14 mouse cellular contexts compared by ENCODE assay signal in the genomic region with DNA sequence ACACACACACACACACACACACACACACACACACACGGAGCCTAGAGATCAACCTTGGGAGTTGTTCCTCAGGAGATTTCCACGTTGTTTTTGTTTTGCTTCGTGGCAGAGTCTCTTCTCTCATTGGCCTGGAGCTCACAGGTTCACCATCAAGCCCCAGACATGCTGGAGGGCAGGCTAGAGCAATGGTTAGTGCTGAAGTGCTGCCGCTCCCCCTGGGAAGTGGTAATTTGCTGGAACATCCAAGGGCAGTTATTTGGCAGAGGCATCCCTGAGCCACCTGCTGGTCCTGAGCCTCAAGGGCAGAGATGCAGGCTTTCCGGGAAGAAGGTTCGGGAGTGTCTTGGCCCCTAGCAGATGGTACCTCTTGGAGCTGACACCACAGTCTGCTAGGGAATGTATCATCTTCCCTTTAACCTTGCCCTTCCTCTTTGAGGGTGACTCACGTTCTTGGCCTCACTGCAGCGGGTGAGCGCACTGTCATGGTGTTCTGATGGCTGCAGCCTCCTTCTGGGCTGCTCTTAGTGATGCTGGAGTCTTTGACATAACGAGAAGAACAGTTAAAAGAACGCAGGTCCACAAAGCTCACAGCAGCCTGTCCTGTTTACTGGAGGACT. TPM values are rescaled to one million over a fixed set of nuclear protein-coding genes. Genes with fewer than 3 reads are reported as not detected.
DNase-seq lines count a peak whose midpoint lies in the region; ATAC-seq lines count a peak whose summit lies in the region.
"Had no signal": no experiment of that assay in that cellular context is flagged by ENCODE, and none has a peak within 500 bp of the region (broad histone marks: within the 10 kb centered on the region; RNA-seq: fewer than 3 reads in every experiment).

No protein-coding gene starts in this region.

- no peak overlapping the region for H3K9ac ChIP-seq in forebrain, embryonic 12.5 days
- no peak overlapping the region for H3K9ac ChIP-seq in forebrain, embryonic 11.5 days (ENCODE audit: low read length)
- no peak overlapping the region for H3K9ac ChIP-seq in neural tube, embryonic 14.5 days (replicated peaks; ENCODE audit: low read depth, low read length)
- H3K9ac ChIP-seq: kidney, embryonic 15.5 days; neural tube, embryonic 12.5 days had no signal

- no peaks in the 10 kb centered on the region for H3K9me3 ChIP-seq in forebrain, embryonic 12.5 days
- H3K9me3 ChIP-seq in forebrain, embryonic 11.5 days (ENCODE audit: control insufficient read depth, low read length) = no peaks in the 10 kb centered on the region
- no peaks in the 10 kb centered on the region for H3K9me3 ChIP-seq in neural tube, embryonic 14.5 days (ENCODE audit: control insufficient read depth, low read length)
- H3K9me3 ChIP-seq: heart, embryonic 10.5 days; kidney, embryonic 15.5 days; neural tube, embryonic 12.5 days had no signal

- ATAC-seq in forebrain, embryonic 12.5 days (ENCODE audit: low FRiP score) = no peak
- no peak for ATAC-seq in forebrain, embryonic 11.5 days (replicated peaks; ENCODE audit: low FRiP score)
- no peak for ATAC-seq in neural tube, embryonic 14.5 days (ENCODE audit: low read depth)
- ATAC-seq: CD4-positive, CD25-positive, alpha-beta regulatory T cell, adult 4 months had no signal

- H3K4me1 ChIP-seq in forebrain, embryonic 12.5 days = peaks cover 27% of the 10 kb centered on the region
- H3K4me1 ChIP-seq in forebrain, embryonic 11.5 days (replicated peaks; ENCODE audit: control insufficient read depth, insufficient read depth, low read length) = peaks cover 15% of the 10 kb centered on the region
- peaks cover 16% of the 10 kb centered on the region for H3K4me1 ChIP-seq in neural tube, embryonic 14.5 days (ENCODE audit: control insufficient read depth, insufficient read depth, low read length)

- no peaks in the 10 kb centered on the region for H3K36me3 ChIP-seq in forebrain, embryonic 12.5 days (replicated peaks)
- H3K36me3 ChIP-seq in forebrain, embryonic 11.5 days (ENCODE audit: control insufficient read depth, insufficient read depth, low read length) = no peaks in the 10 kb centered on the region
- no peaks in the 10 kb centered on the region for H3K36me3 ChIP-seq in neural tube, embryonic 14.5 days (ENCODE audit: control insufficient read depth, insufficient read depth, low read length)
- H3K36me3 ChIP-seq: heart, embryonic 10.5 days; kidney, embryonic 15.5 days; neural tube, embryonic 12.5 days had no signal

- no peak overlapping the region for H3K4me2 ChIP-seq in forebrain, embryonic 12.5 days
- no peak overlapping the region for H3K4me2 ChIP-seq in forebrain, embryonic 11.5 days (ENCODE audit: low read depth, low read length, severe bottlenecking)
- no peak overlapping the region for H3K4me2 ChIP-seq in neural tube, embryonic 14.5 days (ENCODE audit: low read depth, low read length)
- H3K4me2 ChIP-seq: kidney, embryonic 15.5 days; neural tube, embryonic 12.5 days had no signal

- intact Hi-C loops in left cerebral cortex, postnatal 4 days (cut with DNase I) = no loop called here

- no peak for DNase-seq in forebrain, embryonic 11.5 days (ENCODE audit: low spot score)
- DNase-seq in left cerebral cortex, postnatal 4 days = peak; percentile 54
- DNase-seq in left cerebral cortex, adult 8-10 months (ENCODE audit: low spot score in 2 of 2) = no peak
- DNase-seq in adrenal gland, postnatal 14 days = peak; percentile 70
- DNase-seq in right cerebral cortex, adult 18-20 months = no peak
- no peak for DNase-seq in lung, postnatal 25 days (ENCODE audit: low spot score)
- DNase-seq: thymus, adult 2 months had no signal

- peak overlapping the region; percentile 77 for H3K27ac ChIP-seq in forebrain, embryonic 12.5 days
- no peak overlapping the region for H3K27ac ChIP-seq in forebrain, embryonic 11.5 days (ENCODE audit: low read depth, low read length)
- peak overlapping the region; percentile 71 for H3K27ac ChIP-seq in neural tube, embryonic 14.5 days (ENCODE audit: low read depth, low read length)
- H3K27ac ChIP-seq: kidney, embryonic 15.5 days; macrophage; neural tube, embryonic 12.5 days had no signal

- no peaks in the 10 kb centered on the region for H3K27me3 ChIP-seq in forebrain, embryonic 12.5 days
- H3K27me3 ChIP-seq in forebrain, embryonic 11.5 days (ENCODE audit: control insufficient read depth, insufficient read depth, low read length) = no peaks in the 10 kb centered on the region
- no peaks in the 10 kb centered on the region for H3K27me3 ChIP-seq in neural tube, embryonic 14.5 days (ENCODE audit: control insufficient read depth, insufficient read depth, low read length)
- H3K27me3 ChIP-seq: neural tube, embryonic 12.5 days had no signal

- no peak overlapping the region for H3K4me3 ChIP-seq in forebrain, embryonic 12.5 days (replicated peaks)
- H3K4me3 ChIP-seq in forebrain, embryonic 11.5 days (ENCODE audit: low read depth, low read length) = no peak overlapping the region
- no peak overlapping the region for H3K4me3 ChIP-seq in neural tube, embryonic 14.5 days (ENCODE audit: low read depth, low read length)
- H3K4me3 ChIP-seq: heart, embryonic 10.5 days; kidney, embryonic 15.5 days; neural tube, embryonic 12.5 days had no signal

- 84% methylated on average over 11 of the region's 11 CpGs for WGBS in forebrain, embryonic 12.5 days
- 83% methylated on average over 11 of the region's 11 CpGs for whole genome bisulfite sequencing in forebrain, embryonic 11.5 days
- 71% methylated on average over 11 of the region's 11 CpGs for WGBS in neural tube, embryonic 14.5 days

RNA-seq across cellular contexts. Expression of gene Ncor2, which starts 25.3 kb away (rescaled TPM):
- polyA plus RNA-seq in forebrain, embryonic 12.5 days (2016; fragmentation: Nextera tagmentation; extraction: Ambion mirVana) = 26.0 and 27.0 TPM in 2 replicates
- 27.3 and 29.5 TPM in 2 replicates for polyA plus RNA-seq in forebrain, embryonic 11.5 days (2014; fragmentation: Nextera tagmentation; extraction: Ambion mirVana)
- 100 to 1,000 TPM; 110 to 115 TPM for total RNA-seq in left cerebral cortex, postnatal 4 days (2021)
- total RNA-seq in left cerebral cortex, adult 8-10 months (2022) = 100 to 1,000 TPM; 171 to 184 (median 179) TPM
- total RNA-seq in adrenal gland, postnatal 14 days (2021) = 165 and 192 TPM in 2 replicates
- polyA plus RNA-seq in neural tube, embryonic 14.5 days (2014; fragmentation: Nextera tagmentation; extraction: Ambion mirVana) = 29.1 and 32.8 TPM in 2 replicates

Comparison
In these comparisons a context has a peak if more than half of its experiments do, and no peak if none do; other contexts are left out.
1. DNase-seq: peak in left cerebral cortex, postnatal 4 days (single experiment) and adrenal gland, postnatal 14 days (single experiment); none in forebrain, embryonic 11.5 days (single experiment), left cerebral cortex, adult 8-10 months (0 of 2), right cerebral cortex, adult 18-20 months (single experiment) and lung, postnatal 25 days (single experiment).